Mouse (Mus musculus): ENCODE measurements around the gene Lenep. TPM values are rescaled to one million over a fixed set of nuclear protein-coding genes. Genes with fewer than 3 reads are reported as not detected.

Gene Lenep
- total RNA-seq, 2 experiments from 2014 or later: 1.1 to 3.5 TPM

DNA sequence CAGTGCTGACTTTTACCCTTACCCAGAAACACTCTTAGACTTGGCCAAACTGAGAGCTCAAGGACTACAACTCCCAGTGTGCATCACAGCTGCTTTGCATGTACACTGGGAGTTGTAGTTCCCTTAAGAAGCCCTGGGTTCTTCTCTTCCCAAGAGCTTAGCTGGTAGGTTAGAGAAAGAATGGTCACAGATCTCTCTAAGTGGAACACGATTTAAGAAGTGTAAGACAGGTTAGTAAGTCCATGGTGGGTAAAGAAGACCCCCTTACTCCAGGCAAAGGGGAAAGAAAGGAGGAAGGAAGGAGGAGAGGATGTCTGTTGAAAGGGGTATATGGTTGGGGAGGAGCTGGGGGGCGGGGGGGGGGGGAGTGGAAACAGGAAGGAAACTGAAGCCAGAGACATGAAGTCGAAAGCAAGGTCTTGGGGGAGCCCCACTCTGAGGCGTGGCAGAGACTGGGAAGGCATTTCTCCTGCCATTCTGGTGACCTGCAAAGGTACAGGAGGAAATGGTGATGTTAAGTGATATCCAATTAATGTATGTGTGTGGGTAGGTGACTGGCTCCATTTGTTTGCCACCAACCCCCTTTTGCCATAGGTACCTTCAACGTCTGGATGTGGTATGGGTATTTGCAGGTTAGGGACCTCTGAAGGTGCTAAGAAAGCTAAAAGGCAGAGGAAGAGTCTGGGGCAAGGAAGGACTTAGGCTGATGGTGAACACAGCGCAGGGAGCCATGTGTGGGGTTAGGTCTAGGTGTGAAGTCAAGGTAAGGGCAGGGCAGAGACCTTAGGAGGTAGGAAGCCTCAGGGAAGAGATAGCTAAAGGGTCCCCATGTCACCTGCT lies 13.5 kb downstream of the Lenep start:
- Histone ChIP-seq H3K4me3 (no peak overlapping the region), H3K27ac (peak overlapping the region; percentile 89; the same call in 1 of the 2 replicates)
- no peak for DNase-seq (ENCODE audit: extremely low spot score in 1 of 2, low spot score in 2 of 2)
- no peak; the same call in 1 of the 2 replicates for TF ChIP-seq CTCF (IDR thresholded peaks at IDR 0.05)
- intact Hi-C loops (cut with DNase I): no loop called here

DNA sequence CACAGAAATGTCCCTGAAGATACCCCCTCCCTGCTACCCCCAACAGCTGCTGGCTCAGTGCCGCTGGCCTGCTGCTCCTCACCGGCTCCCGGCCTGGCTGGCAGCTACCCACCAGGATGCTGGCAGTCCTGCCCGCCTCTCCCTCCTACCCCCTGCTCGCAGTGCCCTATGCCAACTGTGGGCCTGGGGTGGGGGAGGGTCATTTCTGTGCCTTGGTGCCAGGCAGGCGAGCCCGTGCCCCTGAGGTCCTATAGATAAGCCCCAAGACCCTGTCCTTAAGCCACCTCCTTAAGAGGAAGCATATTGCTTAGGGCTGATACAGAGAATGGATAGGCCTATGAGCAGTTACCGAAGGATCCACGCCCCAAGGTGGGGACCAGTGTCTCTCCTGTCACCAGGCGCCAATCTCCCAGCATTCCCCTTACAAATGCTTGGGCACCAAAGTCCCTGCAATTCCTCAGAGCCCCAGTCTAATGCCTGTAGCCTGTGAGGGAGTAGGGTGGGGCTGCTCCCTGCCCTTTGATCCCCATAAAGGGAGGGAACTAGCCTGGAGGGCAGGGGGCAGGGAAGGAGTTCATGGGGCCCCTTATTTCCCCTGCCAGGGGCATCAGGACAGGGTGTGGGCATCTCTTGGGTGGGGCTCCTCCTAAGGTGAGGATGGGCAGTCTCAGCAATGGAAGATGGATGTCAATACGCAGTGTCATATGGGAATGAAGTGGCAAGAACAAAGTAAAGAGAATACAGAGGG lies 14.3 kb downstream of the Lenep start:
- no peak for TF ChIP-seq CTCF (IDR thresholded peaks at IDR 0.05)
- intact Hi-C loops (cut with DNase I): no loop called here
- DNase-seq (ENCODE audit: extremely low spot score in 1 of 2, low spot score in 2 of 2): peak in 1 of 2 experiments; percentile 54
- Histone ChIP-seq H3K27ac (peak overlapping the region; percentile 40; the same call in 1 of the 2 replicates), H3K4me3 (no peak overlapping the region)

DNA sequence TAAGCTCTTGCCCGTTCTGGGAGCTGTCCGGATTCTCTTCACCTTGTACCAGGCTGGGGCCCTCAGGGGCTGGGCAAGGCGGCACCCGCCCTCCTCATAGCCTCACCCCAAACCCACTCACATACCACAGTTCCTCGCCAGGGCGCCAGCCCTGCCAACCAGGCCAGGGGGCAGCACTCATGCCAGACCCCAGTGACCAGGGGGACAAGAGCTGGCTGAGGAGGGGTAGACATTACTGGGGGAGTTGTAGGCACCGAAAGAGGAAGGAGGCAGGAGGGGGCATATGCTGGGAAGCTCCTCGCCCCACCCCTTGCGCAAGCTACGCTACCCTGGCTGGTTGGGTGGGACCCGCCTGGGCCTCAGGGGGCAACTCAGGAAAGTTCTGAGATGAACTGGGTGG lies 15.0 kb downstream of the Lenep start:
- no peak overlapping the region for H3K27ac ChIP-seq
- no peak overlapping the region for H3K4me3 ChIP-seq
- no peak for DNase-seq (ENCODE audit: extremely low spot score in 1 of 2, low spot score in 2 of 2)
- intact Hi-C loops (cut with DNase I): no loop called here
- TF ChIP-seq CTCF (IDR thresholded peaks at IDR 0.05): no peak

DNA sequence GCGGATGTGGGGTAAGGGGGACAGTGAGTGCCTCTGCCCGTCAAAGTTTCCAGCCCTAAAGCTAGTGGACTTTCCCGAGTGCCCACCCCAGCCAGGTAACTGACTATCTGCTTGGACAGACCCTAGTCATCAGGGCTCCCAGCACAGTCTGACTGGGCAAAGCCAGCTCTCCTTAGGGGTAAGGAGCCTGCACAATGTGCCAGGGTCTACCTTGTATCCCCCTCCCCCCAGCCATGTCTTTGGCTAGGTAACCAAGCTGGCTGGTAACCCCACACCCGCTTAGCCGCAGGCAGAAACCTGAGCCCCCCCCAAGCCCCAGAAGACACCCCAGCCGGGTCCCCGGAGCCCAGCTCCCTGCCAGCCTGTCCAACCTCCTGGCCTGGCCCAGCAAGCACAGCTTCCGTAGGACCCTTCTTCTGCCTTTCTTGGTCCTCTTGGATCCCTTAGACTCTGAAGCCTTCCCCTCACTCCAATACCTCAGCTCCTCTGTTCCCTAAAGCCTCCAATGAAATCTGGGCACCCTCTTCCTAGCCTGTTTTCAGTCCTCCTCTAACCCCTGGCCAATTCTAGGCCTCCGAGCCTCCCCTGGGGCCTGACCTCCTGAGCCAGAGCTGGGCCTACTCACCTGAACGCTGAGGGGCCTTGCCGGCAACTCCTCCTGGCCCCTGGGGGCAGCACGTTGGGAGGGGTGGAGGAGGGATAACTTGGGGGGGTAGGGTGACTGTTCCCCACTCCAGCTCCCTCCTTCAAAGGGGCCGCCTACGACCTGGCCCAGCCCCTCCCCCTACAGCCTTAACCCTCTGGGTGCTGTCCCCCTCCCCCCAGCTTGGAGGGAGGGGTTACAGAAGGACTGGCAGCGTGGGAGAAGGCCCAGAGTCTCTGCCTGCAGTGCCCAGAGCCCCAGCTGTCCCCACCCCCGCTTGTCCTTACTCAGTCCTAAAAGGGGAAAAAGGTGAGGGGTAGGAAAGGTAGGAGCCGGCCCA lies 15.9 kb downstream of the Lenep start:
- TF ChIP-seq CTCF (IDR thresholded peaks at IDR 0.05): no peak
- no peak for DNase-seq (ENCODE audit: extremely low spot score in 1 of 2, low spot score in 2 of 2)
- Histone ChIP-seq H3K4me3 (no peak overlapping the region), H3K27ac (no peak overlapping the region)
- intact Hi-C loops (cut with DNase I): no loop called here

DNA sequence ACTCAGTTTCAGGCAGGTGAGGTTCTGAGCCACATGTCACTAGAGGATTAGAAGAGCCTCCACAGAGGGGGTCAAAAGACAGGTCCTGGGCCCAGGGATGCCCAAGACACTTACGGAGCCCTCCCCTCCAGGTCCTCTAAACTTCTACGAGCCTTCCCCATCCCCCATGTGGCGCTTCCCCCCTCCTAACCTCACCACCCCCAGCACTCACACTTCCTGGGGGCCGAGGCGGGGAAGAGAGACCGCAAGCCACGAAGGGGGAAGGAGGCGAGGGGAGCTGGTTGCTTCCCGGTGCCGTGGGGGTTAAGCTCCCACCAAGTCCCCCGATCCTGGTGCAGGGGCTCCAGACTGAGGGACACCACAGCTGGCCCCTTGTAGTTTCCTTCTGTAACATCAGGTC lies 17.1 kb downstream of the Lenep start:
- DNase-seq (ENCODE audit: extremely low spot score in 1 of 2, low spot score in 2 of 2): no peak
- Histone ChIP-seq H3K4me3 (no peak overlapping the region), H3K27ac (no peak overlapping the region)
- intact Hi-C loops (cut with DNase I): no loop called here
- no peak for TF ChIP-seq CTCF (IDR thresholded peaks at IDR 0.05)

DNA sequence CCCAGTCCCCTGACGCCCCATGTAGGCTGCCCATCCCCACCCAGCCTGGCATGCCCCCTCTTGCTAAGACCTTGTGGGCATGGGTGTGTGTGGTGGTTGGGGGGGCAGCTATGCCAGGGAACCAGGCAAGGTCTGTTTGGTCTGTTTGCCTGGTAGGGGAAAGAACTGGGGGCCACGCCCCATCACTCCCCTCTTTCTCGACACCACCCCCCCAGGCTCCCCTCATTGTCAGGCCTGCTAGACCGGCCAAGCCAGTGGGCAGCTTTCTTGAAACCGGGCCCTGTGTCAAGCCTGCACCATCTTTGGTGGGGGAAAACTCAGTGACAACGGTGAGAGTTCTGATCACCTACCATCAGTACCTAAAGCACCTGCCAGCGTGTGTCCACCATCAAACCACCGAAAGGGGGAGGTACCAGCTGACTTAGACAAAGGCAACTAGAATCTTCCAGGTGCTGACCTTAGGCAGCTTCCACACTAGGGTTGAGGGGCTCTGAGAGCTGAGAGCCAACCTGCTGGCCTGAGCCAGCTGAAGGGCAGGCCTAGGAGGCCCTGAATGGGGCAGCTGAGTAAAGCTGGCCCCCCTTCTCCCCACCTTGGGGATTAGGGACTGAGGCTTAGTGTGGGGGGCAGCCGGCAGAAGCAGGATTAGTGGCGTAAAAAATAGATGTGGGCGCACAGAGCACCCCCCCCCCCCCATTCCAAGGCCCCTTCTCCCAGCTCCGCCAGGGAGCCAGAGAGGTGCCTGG lies 18.1 kb downstream of the Lenep start:
- no peak for DNase-seq (ENCODE audit: extremely low spot score in 1 of 2, low spot score in 2 of 2)
- H3K4me3 ChIP-seq: no peak overlapping the region

DNA sequence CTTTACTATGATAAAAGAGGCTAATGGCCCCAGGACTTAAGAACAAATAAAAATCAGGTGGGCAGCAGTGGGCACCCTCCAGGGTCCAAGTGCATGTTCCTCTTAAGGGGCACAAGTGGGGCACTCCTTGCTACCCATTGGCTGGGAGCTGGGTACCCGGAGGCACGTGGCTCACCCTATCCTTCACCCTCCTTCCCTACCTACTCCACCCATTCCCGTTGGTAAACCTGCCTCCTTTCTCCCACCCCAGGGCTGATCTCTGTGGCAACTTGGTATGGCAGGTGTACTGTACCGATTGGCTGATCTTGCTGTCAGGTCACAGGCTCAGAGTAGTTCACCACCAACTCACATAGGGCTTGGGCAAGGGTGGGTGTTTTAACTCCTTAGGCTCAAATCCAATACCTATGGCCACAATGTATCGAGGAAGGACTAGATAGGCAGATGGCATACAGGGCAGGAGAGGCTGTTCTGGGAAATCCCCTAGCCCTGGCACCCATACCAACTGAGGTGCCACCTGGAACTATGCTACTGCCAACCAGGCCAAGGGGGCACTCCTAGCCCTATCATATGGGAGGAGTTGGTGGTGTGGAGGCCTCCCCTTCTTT lies 18.8 kb downstream of the Lenep start:
- no peak for TF ChIP-seq CTCF (IDR thresholded peaks at IDR 0.05)
- H3K27ac ChIP-seq: no peak overlapping the region
- H3K4me3 ChIP-seq: no peak overlapping the region
- intact Hi-C loops (cut with DNase I): no loop called here
- DNase-seq (ENCODE audit: extremely low spot score in 1 of 2, low spot score in 2 of 2): no peak

More for the DNA sequence above, 18.1 kb downstream of the Lenep start:
- intact Hi-C loops (cut with DNase I): no loop called here
- no peak overlapping the region for H3K27ac ChIP-seq
- TF ChIP-seq CTCF (IDR thresholded peaks at IDR 0.05): no peak

DNA sequence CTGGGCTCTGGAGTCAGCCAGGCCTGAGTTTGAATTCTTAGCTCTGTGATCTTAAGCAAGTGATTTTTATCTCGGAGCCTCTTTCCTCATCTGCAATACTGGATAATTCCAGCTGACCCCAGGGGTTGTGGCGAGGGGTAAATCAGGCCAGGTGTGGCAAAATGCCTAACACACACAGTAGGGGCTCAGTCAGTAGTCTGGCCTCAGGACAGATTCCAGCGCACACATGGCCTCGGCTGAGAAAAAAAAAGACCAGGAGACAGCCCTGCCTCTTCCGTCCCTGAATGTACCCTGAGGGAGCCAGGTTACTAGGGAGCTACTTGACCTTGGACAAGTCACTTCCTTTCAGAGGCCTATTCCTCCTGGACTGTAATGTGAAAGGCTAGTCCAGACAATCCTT lies 19.6 kb downstream of the Lenep start:
- Histone ChIP-seq H3K27ac (no peak overlapping the region), H3K4me3 (no peak overlapping the region)
- intact Hi-C loops (cut with DNase I): no loop called here
- TF ChIP-seq CTCF (IDR thresholded peaks at IDR 0.05): no peak
- no peak for DNase-seq (ENCODE audit: extremely low spot score in 1 of 2, low spot score in 2 of 2)

DNA sequence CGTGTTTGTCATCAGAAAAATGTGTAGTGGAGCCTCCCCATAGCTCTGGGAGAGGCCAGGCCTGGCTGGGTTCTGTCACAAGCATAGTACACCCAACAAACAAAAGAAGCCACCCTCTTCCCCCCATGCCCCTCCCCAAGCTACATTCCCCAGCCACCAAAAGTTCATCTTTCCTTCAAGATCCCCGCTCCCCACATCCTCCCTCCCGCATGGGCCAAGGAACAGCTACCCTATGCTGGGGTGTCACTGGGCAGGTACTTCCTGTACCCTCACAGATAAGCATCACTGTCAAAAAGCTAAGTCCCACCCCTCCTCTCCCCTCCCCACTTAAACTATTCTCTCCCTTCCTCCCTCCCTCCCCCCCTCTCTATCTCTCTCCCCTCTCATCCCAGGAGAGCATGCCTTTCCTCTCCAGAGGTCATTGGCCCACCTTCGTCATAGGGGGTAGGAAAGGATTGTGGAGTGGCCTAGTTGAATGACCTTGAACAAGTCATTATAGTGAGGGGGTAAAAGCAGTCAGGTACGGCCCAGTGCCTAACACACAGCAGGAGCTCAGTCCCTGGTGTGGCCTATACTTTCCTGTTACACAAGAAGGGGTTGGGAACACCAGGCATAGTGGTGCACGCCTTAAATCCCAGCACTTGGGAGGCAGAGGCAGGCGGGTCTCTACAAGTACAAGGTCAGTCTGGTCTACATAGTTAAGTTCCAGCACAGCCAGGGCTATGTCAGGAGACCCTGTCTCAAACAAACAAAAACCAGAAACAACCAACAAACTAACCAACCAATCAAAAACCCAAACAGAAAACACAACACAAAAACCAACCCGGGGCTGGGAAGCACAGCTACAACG lies 20.3 kb downstream of the Lenep start:
- DNase-seq (ENCODE audit: extremely low spot score in 1 of 2, low spot score in 2 of 2): no peak
- no peak overlapping the region for H3K27ac ChIP-seq
- TF ChIP-seq CTCF (IDR thresholded peaks at IDR 0.05): no peak
- intact Hi-C loops (cut with DNase I): no loop called here
- H3K4me3 ChIP-seq: no peak overlapping the region

DNA sequence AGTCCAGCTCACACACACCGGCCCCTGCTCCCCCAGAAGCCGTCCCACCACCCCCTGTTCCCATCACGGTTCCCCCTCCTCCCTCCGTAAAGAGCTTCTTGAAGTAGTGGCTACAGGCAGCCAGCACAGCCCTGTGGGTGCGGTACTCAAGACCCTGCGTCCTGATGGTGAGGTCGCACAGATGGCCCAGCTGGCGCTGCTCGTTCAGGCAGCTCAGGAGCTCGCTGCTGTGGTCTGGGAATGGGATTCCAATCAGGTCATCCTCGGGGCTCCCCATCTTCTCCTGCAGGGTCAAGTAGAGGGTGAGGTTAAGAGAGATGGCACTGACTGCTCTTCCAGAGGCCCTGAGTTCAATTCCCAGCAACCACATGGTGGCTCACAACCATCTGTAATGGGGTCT lies 21.4 kb downstream of the Lenep start:
- intact Hi-C loops (cut with DNase I): no loop called here
- TF ChIP-seq CTCF (IDR thresholded peaks at IDR 0.05): no peak
- Histone ChIP-seq H3K27ac (no peak overlapping the region), H3K4me3 (no peak overlapping the region)
- no peak for DNase-seq (ENCODE audit: extremely low spot score in 1 of 2, low spot score in 2 of 2)
